Mouse (Mus musculus) brain, embryonic 14.5 days (tissue): ENCODE measurements around the gene Thada.

ENCODE experiments used
- CTCF ChIP-seq: fragments of 200-500 bp; IDR thresholded peaks from 2 replicates; pipeline ENCODE4 v1.5.1; 2012; ENCODE audit warnings: inconsistent platforms, mild to moderate bottlenecking, moderate library complexity, borderline replicate concordance; ENCODE audit not compliant: insufficient read depth, insufficient read length; ENCODE audit errors: extremely low read depth
- POLR2A ChIP-seq: fragments of 200-500 bp; IDR thresholded peaks from 2 replicates; pipeline ENCODE4 v1.6.1; 2012; ENCODE audit warnings: mild to moderate bottlenecking, inconsistent platforms, borderline replicate concordance; ENCODE audit not compliant: poor library complexity, insufficient read depth, insufficient read length, severe bottlenecking; ENCODE audit errors: extremely low read depth

GRCm38 (mm10) chr17:84193411-84193810 is 272.6 kb downstream of the Thada start:
- TF ChIP-seq CTCF (no peak), POLR2A (no peak)
